Mouse (Mus musculus): Measurements from ENCODE around the gene Abi1. TPM values are rescaled to one million over a fixed set of nuclear protein-coding genes. Genes with fewer than 3 reads are reported as not detected.
"Not testable (repeated sequence)": the region's sequence is repeated elsewhere in the genome, so short reads cannot be mapped to it uniquely, and the experiment has no call there.

Gene Abi1
- total RNA-seq, 1 experiment from 2014 or later = 67.6 TPM

DNA sequence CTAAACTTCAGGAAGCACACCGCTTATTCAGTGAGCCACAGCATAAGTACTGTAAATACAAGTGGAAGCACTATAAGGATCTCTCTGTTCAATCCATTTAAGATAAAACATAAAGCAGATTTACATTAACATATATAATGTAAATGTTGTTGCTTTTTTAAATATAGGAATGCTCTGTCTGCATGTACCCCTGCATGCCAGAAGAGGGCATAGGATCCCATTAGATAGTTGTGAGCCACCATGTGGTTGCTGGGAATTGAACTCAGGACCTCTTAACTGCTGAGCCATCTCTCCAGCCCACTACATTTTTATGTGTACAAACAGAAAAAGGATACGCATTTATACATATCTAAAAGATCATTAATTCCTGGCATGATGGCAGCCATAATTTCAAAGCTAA is 78.4 kb downstream of the Abi1 start:
- DNase-seq = no peak

DNA sequence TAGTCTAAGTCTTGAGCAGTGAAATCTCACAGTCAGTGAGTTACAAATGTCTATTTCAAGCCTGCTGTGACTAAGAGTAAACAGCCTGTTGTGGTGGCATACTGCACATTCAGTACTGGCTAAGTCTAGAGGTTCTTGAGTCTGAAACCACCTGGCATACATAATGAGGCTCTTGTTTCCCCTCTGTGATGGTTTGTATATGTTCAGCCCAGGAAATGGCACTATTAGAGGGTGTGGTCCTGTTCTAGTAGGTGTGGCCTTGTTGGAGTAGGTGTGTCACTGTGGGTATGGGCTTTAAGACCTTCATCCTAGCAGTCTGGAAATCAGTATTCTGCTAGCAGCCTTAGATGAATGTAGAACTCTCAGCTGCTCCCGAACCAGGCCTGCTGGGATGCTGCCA is 82.6 kb downstream of the Abi1 start:
- no peak for DNase-seq

GRCm38 (mm10) chr2:22955914-22956313 is 84.1 kb downstream of the Abi1 start:
- no peak for DNase-seq

GRCm38 (mm10) chr2:22954278-22954677 is 85.8 kb downstream of the Abi1 start:
- DNase-seq = no peak

GRCm38 (mm10) chr2:22949956-22950355 is 90.1 kb downstream of the Abi1 start:
- DNase-seq = no peak

DNA sequence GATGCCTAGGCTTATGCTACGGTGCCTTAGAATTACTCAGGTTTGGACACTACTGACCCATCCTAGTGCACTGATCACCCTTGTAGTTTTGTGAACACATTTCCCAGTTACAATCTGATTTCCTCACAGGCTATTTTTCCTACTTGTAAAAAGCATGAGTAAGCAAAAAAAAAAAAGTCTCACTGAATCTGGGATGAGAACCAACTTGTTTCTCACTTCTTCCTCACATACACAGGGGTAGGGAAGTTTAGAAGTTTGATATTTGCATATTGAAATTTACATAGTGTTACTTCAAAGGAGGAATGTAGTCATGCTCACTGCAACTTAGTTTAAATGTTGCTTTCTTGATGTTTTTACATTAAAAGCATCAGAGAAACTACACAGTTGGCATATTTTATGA is 106.5 kb downstream of the Abi1 start:
- DNase-seq = no peak

DNA sequence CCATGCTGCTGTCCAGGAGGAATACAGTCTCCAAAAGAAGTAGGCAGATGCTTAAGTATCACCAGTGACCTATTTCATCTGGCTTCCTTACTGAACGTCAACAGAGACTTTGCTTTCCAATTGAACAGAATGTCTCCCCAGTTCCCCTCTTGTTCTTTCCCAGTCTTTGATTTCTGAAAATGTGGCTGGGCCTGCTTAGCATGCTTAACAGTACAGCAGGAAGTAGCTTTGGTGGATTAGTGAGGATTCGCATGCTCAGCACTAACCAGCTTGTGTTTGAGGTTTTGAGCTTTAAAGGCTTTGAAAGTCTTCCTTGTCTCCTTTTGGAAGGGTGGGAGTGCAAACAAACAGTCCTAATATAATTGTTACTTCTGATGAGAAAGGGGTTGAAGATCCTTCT is 111.8 kb downstream of the Abi1 start:
- DNase-seq = no peak

GRCm38 (mm10) chr2:22925911-22926310 is 114.1 kb downstream of the Abi1 start:
- DNase-seq = not testable (repeated sequence)

DNA sequence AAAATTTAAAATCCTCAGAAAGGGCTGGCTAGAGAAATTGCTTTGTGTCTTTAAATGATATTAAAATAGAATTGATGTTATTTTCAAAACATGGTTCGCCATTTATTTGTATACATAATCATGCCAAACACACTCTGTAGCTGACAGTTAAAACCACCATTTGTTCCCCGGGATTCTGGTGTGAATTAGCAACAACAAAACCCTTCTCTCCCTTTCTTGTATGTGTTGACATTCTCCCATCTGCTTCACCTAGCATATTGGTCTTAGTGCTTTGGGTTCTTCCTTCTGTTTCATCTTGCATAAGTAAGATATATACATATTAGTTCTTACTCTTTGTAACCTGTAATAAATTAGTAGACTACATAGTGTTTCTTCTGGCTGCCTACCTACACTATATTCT is 121.4 kb downstream of the Abi1 start:
- DNase-seq = no peak

- no peak for DNase-seq
Observed at GRCm38 (mm10) chr2:22914421-22914820, 125.6 kb downstream of the Abi1 start.

DNA sequence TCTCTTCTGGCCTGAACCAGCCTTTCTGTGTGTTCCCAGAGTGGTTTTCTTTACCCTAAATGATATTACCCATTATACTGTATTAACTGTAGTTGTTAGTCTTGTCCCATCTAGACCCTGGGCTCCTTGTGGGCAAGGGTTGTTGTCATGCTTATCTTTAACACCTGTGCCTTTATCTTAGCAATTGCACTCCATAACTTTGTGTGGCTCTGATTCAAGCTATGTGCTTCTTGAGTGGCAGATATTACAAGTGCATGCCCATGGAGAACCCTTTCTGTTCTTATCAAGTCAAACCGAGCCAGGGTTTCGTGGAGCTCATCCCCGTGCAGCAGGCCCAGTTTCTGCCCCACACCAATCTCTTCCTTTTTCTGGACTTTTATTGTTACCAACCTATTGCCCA is 136.1 kb downstream of the Abi1 start:
- no peak for DNase-seq

- DNase-seq = peak; percentile 96
Observed at GRCm38 (mm10) chr2:22895282-22896273, 144.5 kb downstream of the Abi1 start, which contains the start of gene Pdss1. Gene Pdss1, plus strand, starts transcription at chr2:22895522.

- no peak for DNase-seq
Observed at GRCm38 (mm10) chr2:22894932-22895281, 145.1 kb downstream of the Abi1 start.

Other genes starting within 250 kb of the Abi1 start
- gene Pdss1, start 144.7 kb downstream of the Abi1 start, total RNA-seq (2021) = 11.6 and 14.0 TPM in 2 replicates
- 66.1 and 75.1 TPM in 2 replicates for gene Acbd5, start 27.9 kb upstream of the Abi1 start, total RNA-seq (2021)
- 4.6 and 4.7 TPM in 2 replicates for gene Mastl, start 115.8 kb upstream of the Abi1 start, total RNA-seq (2021)
- gene Yme1l1, start 116.1 kb upstream of the Abi1 start, total RNA-seq (2021) = 99.4 and 101 TPM in 2 replicates
- not detected in 2 replicates for gene 4931423N10Rik, start 167.2 kb upstream of the Abi1 start, total RNA-seq (2021)